Mouse (Mus musculus) liver, adult 2 months (tissue): ENCODE data around the gene Mta2.

Source experiments
- CTCF ChIP-seq: fragments of 200-500 bp; IDR thresholded peaks from 2 replicates; pipeline ENCODE4 v1.5.1; 2011; ENCODE audit warnings: low read depth, low read length, control low read depth
- POLR2A ChIP-seq: fragments of 200-500 bp; IDR thresholded peaks from 2 replicates; pipeline ENCODE4 v1.6.1; 2011; ENCODE audit warnings: low read length, control low read depth; ENCODE audit not compliant: insufficient read depth; ENCODE audit errors: extremely low read depth

DNA sequence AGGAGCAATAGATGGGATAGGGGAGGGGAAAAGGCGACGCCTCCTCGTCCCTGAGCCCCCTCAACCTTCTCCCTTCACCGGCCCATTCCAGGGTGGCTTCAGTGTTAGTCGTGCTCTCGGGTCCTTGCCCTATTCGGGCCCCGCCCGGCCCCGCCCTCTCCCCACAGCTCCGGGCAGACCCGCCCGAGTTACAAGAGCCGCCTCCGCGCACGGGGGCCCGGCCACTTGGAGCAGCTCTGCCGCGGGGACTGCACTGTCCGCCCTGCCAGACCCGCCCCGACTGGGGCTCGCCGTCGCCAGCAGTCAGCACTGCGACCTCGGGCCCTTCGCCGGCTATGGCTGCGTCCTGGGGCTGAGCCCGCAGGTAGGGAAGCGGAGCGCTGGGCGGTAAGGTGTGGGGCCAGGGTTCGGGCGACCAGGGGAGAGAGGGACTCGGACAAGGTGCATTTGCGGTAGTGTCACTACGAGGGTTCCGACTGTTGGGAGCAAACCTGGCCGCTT lies 47.4 kb downstream of the Mta2 start, which contains the start of gene Ahnak:
- TF ChIP-seq CTCF (no peak), POLR2A (peak; percentile 47)
